Mouse (Mus musculus) hindbrain, postnatal 0 days (tissue): ENCODE results near the gene Ets1. TPM values are rescaled to one million over a fixed set of nuclear protein-coding genes. Genes with fewer than 3 reads are reported as not detected.

Experiments used
- ATAC-seq: fragments of 200-750 bp; cut with Nextera tagmentation; 2 replicates; pipeline ENCODE4 v1.8.0; 2017; ENCODE audit warnings: mild to moderate bottlenecking, moderate TSS enrichment, moderate library complexity
- DNase-seq: peaks from one replicate; pipeline ENCODE4 v3.0.0-alpha.2; 2015; ENCODE audit warnings: low spot score
- H3K27ac ChIP-seq: fragments of 300-500 bp; sonication (generic); 2 replicates; pipeline ENCODE4 v1.5.1; 2014; ENCODE audit warnings: mild to moderate bottlenecking
- H3K27me3 ChIP-seq: fragments of 300-500 bp; sonication (generic); 2 replicates; pipeline ENCODE4 v1.6.1; 2014; ENCODE audit warnings: low read length, mixed read lengths; ENCODE audit not compliant: insufficient read depth
- H3K36me3 ChIP-seq: fragments of 300-500 bp; sonication (generic); 2 replicates; pipeline ENCODE4 v1.6.1; 2014; ENCODE audit warnings: low read length, mixed read lengths; ENCODE audit not compliant: insufficient read depth
- H3K4me1 ChIP-seq: fragments of 300-500 bp; sonication (generic); 2 replicates; pipeline ENCODE4 v1.6.1; 2014; ENCODE audit warnings: antibody characterized with exemption, low read length, mixed read lengths; ENCODE audit not compliant: insufficient read depth
- H3K4me2 ChIP-seq: fragments of 300-500 bp; sonication (generic); 2 replicates; pipeline ENCODE4 v1.6.1; 2014; ENCODE audit warnings: low read depth, mild to moderate bottlenecking, low read length, moderate library complexity, mixed read lengths
- H3K4me3 ChIP-seq: fragments of 300-500 bp; sonication (generic); 2 replicates; pipeline ENCODE4 v1.5.1; 2014; ENCODE audit warnings: low read length
- H3K9ac ChIP-seq: fragments of 300-500 bp; sonication (generic); replicated peaks from 2 replicates; pipeline ENCODE4 v1.6.1; 2014; ENCODE audit warnings: mild to moderate bottlenecking, low read length, moderate library complexity, mixed read lengths
- H3K9me3 ChIP-seq: fragments of 300-500 bp; sonication (generic); 2 replicates; pipeline ENCODE4 v1.6.1; 2016; ENCODE audit warnings: low read length, mixed read lengths
- CTCF ChIP-seq: IDR thresholded peaks from 2 replicates; pipeline ENCODE4 v1.5.1; 2016; ENCODE audit warnings: antibody characterized with exemption, control low read depth, low read depth
- WGBS: fragments of 180-500 bp; shearing (Covaris S2); extraction: QIAGEN DNeasy Blood & Tissue Kit; methylation state at CpG from one replicate; pipeline ENCODE4 v1.1.7; 2014; 5-methylcytosine and 5-hydroxymethylcytosine counted together
- polyA plus RNA-seq: library from polyadenylated mRNA; unstranded; fragments of >200 nt; fragmentation: Nextera tagmentation; extraction: Ambion mirVana; gene quantifications from 2 replicates; pipeline ENCODE4 v1.2.1, GENCODE M21; 2015
- total RNA-seq: library from RNA; depleted of rRNA; stranded (reverse); fragments of >200 nt; gene quantifications from 2 replicates; pipeline ENCODE4 v1.2.3, GENCODE M21; 2014

Ets1 gene
- total and polyA plus RNA-seq, 2 experiments from 2014 or later, result 9.9 to 14.0 TPM

- Histone ChIP-seq H3K4me1 (no peaks in the 10 kb centered on the region), H3K27me3 (peaks cover 7% of the 10 kb centered on the region; the same call in 1 of the 2 replicates), H3K9me3 (no peaks in the 10 kb centered on the region), H3K4me3 (no peak overlapping the region), H3K4me2 (no peak overlapping the region), H3K27ac (no peak overlapping the region), H3K9ac (no peak overlapping the region), H3K36me3 (no peaks in the 10 kb centered on the region)
- 90% methylated on average over 2 of the region's 2 CpGs for WGBS
- no peak for ATAC-seq
- TF ChIP-seq CTCF, result no peak
- DNase-seq, result no peak
Observed at GRCm38 (mm10) chr9:32660406-32660960, 24.5 kb downstream of the Ets1 start.

DNA sequence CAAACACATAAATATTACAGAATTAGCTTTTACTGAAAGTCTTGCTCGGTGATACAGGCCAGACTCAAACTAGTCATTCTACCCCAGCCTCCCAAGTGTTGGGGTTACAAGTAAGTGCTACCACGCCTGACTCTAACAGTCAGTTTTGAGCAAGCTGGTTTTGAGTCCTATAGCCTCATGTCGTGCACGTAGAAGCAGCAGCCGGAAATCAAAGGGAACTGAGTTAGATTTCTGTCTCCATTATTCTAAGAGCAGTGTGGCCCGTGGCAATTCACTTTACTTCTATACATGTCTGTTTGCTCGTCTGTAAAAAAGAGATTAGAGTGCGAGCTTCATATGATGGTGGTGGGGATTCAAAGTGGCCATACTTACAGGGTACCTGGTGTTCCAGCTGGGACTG, 25.1 kb downstream of the Ets1 start:
- peaks cover 7% of the 10 kb centered on the region; the same call in 1 of the 2 replicates for H3K27me3 ChIP-seq
- no peak for ATAC-seq
- H3K4me2 ChIP-seq, result no peak overlapping the region
- no peaks in the 10 kb centered on the region for H3K4me1 ChIP-seq
- H3K9ac ChIP-seq, result no peak overlapping the region
- WGBS, result 89% methylated on average over 8 of the region's 8 CpGs
- H3K4me3 ChIP-seq, result no peak overlapping the region
- H3K9me3 ChIP-seq, result no peaks in the 10 kb centered on the region
- H3K36me3 ChIP-seq, result no peaks in the 10 kb centered on the region
- no peak for DNase-seq
- TF ChIP-seq CTCF, result no peak
- H3K27ac ChIP-seq, result no peak overlapping the region

DNA sequence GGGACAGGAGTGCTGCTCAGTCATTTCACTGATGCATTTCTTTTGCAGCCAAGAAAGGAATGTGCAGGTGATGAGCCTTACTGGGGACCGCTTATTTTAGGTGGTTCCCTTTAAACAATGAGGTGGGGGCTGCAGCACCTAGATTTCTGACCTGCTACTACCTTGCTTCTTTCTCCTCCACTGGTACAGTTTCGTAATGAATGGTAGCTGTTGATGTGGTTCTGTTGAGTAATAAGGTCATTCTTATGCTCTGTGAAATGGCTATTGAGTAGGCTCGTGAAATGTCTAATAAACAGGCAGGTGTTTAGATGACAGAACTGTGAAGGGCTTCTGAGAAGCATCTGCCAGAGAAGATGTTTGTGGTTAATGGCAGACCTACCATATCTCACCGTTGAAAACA, 25.5 kb downstream of the Ets1 start:
- WGBS, result 86% methylated on average over 4 of the region's 4 CpGs

DNA sequence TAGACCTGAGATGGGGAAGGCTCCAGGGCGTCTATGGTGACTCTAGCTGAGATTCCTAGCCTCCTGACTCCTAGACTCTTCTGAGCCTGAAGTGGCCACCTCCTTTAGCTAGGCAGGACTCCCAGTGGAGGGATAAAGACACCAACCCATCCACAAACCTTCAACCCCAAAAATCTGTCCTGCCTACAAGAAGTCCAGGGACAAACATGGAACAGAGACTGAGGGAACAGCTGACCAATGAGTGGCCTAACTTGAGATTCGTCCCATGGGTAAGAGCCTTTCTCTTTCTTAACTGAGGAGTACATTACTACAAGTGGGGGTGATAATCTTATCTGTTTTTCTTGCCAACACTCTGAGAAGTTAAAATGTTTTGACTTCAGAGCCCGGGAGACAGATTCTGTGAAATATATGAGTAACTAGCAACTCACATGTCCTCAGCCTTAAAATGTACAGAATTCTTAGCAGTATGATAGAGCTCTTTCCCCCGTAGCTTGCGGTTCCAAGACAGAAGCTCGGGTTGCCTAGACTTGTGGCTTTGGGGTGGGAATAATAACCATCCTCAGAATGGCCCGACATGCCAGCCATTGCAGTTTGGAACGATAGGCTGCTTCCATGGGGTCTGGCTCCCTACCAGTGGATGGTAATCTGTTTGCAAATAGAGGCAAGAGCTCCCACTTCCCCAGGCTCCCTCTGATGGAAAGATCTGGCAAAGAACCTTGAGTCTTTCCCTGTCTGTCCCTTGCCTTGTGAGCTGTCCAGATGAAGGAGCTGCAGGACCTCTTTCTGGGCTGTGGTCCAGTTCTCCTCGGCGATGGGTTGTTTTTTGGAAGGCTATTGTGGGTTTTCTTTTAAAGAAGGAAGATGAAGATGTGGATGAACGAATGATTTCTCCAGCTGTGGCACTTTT, 30.8 kb downstream of the Ets1 start:
- H3K36me3 ChIP-seq, result no peaks in the 10 kb centered on the region
- H3K4me1 ChIP-seq, result peaks cover 6% of the 10 kb centered on the region; the same call in 1 of the 2 replicates
- H3K9ac ChIP-seq, result no peak overlapping the region
- peaks cover 13% of the 10 kb centered on the region; the same call in 1 of the 2 replicates for H3K27me3 ChIP-seq
- H3K27ac ChIP-seq, result peak overlapping the region; percentile 45; the same call in 1 of the 2 replicates
- no peaks in the 10 kb centered on the region for H3K9me3 ChIP-seq
- ATAC-seq, result peak; percentile 61
- peak; percentile 67 for DNase-seq
- peak overlapping the region; percentile 33 for H3K4me2 ChIP-seq
- no peak overlapping the region for H3K4me3 ChIP-seq
- peak; percentile 53 for TF ChIP-seq CTCF
- 49% methylated on average over 11 of the region's 11 CpGs for WGBS

More for the DNA sequence above, 25.5 kb downstream of the Ets1 start:
- peaks cover 7% of the 10 kb centered on the region; the same call in 1 of the 2 replicates for H3K27me3 ChIP-seq
- no peaks in the 10 kb centered on the region for H3K36me3 ChIP-seq
- ATAC-seq (no peak), DNase-seq (no peak)
- H3K9ac ChIP-seq, result no peak overlapping the region
- no peak for TF ChIP-seq CTCF
- H3K4me1 ChIP-seq, result no peaks in the 10 kb centered on the region
- no peak overlapping the region for H3K4me3 ChIP-seq
- no peak overlapping the region for H3K4me2 ChIP-seq
- H3K9me3 ChIP-seq, result no peaks in the 10 kb centered on the region
- H3K27ac ChIP-seq, result no peak overlapping the region

DNA sequence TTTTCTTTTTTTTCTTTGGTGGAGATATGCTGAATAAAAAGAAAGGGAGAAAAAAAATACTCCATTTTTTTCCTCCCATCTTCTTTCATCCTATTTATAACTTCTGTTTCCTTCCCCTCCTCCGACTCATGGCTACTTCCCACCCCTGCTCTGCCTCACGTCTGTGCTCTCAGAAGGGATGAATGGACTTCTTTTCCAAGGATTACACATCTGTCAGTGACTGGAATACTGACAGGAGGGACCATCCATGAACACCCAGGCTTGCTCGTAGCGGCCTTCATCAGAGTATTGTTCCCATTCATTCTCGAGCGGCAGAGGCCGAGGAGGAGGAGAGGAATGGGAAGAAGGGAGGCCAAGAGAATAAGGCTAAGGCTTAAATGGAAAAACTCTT, 31.5 kb downstream of the Ets1 start:
- Histone ChIP-seq H3K9ac (no peak overlapping the region), H3K4me2 (peak overlapping the region; percentile 33; the same call in 1 of the 2 replicates), H3K27me3 (peaks cover 16% of the 10 kb centered on the region; the same call in 1 of the 2 replicates), H3K27ac (no peak overlapping the region), H3K4me1 (peaks cover 6% of the 10 kb centered on the region), H3K36me3 (no peaks in the 10 kb centered on the region), H3K9me3 (no peaks in the 10 kb centered on the region), H3K4me3 (no peak overlapping the region)
- WGBS, result 24% methylated on average over 7 of the region's 7 CpGs
- TF ChIP-seq CTCF, result no peak
- DNase-seq, result no peak
- ATAC-seq, result no peak

- peak; percentile 36 for DNase-seq
- ATAC-seq, result peak; percentile 65
Observed at GRCm38 (mm10) chr9:32668075-32668673, 32.2 kb downstream of the Ets1 start.

More at GRCm38 (mm10) chr9:32668075-32668673, 32.2 kb downstream of the Ets1 start:
- no peak for TF ChIP-seq CTCF
- Histone ChIP-seq H3K4me1 (peaks cover 6% of the 10 kb centered on the region), H3K27ac (no peak overlapping the region), H3K9ac (no peak overlapping the region), H3K36me3 (no peaks in the 10 kb centered on the region), H3K4me2 (0 out of 2 replicates have a peak overlapping the region, but pooled peaks have one; percentile 33), H3K27me3 (peaks cover 21% of the 10 kb centered on the region; the same call in 1 of the 2 replicates), H3K4me3 (no peak overlapping the region), H3K9me3 (no peaks in the 10 kb centered on the region)
- WGBS, result 50% methylated on average over 9 of the region's 9 CpGs
